Mouse (Mus musculus): Measurements from ENCODE around the gene Agap1. TPM values are rescaled to one million over a fixed set of nuclear protein-coding genes. Genes with fewer than 3 reads are reported as not detected.

Gene Agap1
- total RNA-seq, 2 experiments from 2014 or later: 8.0 to 16.0 TPM

DNA sequence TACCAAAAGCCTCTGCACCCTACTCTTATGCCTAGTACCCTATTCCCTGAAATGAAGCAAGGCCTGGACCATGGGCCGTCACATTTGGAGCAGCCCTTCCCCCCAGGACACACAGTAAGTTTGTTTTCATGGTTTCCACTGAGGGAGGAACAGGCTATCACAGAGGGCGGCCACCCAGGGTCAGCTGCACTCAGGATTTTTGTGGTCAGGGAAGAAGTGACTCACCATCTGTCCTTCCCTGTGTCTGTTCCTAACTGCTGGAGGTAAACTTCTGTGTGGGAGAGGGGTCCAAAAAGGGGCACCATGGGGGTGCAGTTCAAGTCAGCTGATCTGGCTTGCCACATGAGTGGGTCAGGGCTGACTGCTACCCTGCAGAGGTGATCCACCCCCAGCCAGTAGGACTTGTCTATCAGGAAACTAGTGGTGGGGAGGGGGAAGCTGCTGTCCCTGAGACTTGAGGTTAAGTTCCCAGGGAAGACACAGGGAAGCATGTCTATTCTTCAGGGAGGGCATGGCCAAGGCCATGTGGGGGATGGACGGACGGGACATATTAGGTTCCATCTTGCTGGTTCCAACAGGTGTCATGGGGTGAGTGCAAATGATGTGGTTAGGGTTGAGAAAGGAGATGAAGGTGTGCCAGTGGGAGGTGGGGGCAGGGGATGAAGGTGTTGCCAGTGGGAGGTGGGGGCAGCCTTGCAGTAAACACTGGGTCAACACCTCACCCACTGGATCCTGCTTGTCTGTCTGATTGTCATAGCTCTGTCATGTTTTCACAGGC lies 116.1 kb downstream of the Agap1 start:
- no peak for ATAC-seq (replicated peaks; ENCODE audit: poor library complexity, severe bottlenecking)

GRCm38 (mm10) chr1:89573486-89573885 lies 118.9 kb downstream of the Agap1 start:
- no peak for ATAC-seq (replicated peaks; ENCODE audit: poor library complexity, severe bottlenecking)

DNA sequence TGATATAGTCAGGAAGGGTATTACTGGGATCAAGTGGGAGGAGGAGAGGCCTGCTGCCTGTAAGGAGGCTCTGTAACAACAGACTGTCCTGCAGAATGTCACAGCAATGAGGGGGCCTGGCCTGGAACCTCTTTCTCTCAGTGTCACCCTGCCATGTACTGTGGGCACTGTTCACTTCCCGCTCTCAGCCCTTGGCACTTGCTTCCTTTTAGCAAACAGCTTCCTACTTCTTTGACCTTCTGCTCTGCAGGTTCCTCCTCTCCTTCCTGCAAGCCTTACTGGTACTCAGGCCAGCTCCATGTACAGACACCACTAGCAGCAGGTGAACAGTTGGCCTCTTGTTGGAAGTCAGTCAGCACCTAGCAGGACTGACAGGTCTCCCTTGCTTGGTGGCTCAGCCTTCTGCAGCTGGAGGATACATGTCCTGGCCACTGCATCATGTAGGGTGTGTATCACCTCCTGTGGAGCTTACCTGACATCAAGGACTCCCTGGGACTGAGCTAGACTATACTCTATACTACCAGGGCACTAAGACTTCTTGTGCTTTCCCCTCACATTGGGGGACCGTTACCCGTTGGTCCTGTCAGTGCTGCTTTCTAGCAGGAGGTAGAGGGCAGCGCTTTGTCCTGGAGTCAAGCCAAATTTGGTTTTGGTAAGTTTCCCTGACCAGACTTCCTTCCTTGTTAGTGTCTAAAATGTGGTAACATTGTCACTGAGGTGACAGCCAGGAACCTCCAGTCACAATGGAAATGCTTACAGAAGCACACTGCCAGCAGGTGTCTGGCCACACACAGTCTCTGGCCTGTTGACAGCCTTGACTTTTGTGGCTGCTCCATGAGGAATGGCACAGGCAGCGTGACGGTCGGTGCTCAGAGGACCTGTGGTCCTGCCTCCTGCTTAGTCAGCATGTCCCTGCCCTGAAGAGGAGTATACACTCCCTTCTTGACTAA lies 120.6 kb downstream of the Agap1 start:
- peak; percentile 68 for ATAC-seq (replicated peaks; ENCODE audit: poor library complexity, severe bottlenecking)

GRCm38 (mm10) chr1:89576174-89576890 lies 121.7 kb downstream of the Agap1 start:
- ATAC-seq (replicated peaks; ENCODE audit: poor library complexity, severe bottlenecking): no peak

GRCm38 (mm10) chr1:89576985-89577384 lies 122.4 kb downstream of the Agap1 start:
- ATAC-seq (replicated peaks; ENCODE audit: poor library complexity, severe bottlenecking): peak; percentile 43

- peak; percentile 33; the same call in 1 of the 2 replicates for ATAC-seq (replicated peaks; ENCODE audit: poor library complexity, severe bottlenecking)
These were observed 125.7 kb downstream of the Agap1 start for GRCm38 (mm10) chr1:89580031-89580998.

- peak; percentile 36 for ATAC-seq (replicated peaks; ENCODE audit: poor library complexity, severe bottlenecking)
These were observed 126.6 kb downstream of the Agap1 start for GRCm38 (mm10) chr1:89580999-89581765.

GRCm38 (mm10) chr1:89581766-89582125 lies 127.1 kb downstream of the Agap1 start:
- ATAC-seq (replicated peaks; ENCODE audit: poor library complexity, severe bottlenecking): no peak

DNA sequence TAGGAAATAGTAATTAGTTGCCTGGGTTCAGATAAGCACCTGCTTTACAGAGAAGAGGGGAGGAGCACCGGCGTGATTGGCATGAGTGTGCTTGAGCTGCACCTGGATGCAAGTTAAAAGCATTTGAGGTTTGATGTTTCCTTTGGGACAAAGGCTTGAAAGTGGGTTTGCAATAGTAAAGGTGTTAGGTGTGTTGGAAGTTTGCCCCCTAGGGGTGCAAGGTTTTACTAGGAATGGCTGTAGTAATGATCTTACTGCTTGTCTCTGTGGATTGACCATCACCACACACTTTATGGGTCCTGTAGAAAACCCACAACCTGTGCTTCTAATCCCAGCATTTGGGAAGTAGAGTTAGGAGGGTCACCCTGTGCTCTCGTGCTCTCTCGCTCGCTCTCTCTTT lies 128.8 kb downstream of the Agap1 start:
- ATAC-seq (replicated peaks; ENCODE audit: poor library complexity, severe bottlenecking): no peak

DNA sequence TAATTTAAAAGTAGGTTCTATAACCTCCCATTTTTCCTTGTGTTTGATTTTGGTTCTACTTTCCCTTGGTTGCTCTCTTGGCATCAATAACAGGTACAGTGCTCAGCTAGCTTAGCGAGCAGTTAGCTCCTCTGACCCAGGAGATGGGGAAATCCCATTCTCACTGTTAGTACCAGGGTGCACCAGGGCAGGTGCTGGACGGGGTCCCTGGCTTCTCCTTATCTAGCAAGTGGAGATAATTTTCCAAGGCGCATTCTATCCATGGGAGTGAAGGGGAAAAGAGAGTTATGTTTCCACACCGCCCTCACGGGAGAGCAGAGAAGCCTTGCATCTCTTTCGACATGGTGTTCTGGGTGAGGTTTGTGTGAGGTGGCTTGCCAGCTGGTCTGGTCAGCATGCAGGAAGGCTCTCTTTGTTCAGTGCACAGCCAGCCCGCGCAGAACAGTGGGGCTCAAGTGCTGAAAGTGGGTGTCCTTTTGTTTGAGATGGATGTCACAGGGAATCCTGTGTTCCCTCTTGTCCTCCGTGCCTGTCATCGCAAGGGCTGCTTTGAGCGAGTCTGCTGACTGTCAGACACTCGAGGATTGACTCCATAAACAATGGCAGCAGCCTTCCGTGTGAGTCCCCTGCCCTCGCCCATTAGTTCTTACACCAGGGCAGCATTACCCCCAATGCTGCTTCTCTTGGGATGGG lies 132.5 kb downstream of the Agap1 start:
- ATAC-seq (replicated peaks; ENCODE audit: poor library complexity, severe bottlenecking): no peak

GRCm38 (mm10) chr1:89588154-89588553 lies 133.5 kb downstream of the Agap1 start:
- ATAC-seq (replicated peaks; ENCODE audit: poor library complexity, severe bottlenecking): no peak

GRCm38 (mm10) chr1:89590994-89591393 lies 136.4 kb downstream of the Agap1 start:
- ATAC-seq (replicated peaks; ENCODE audit: poor library complexity, severe bottlenecking): no peak

- no peak for ATAC-seq (replicated peaks; ENCODE audit: poor library complexity, severe bottlenecking)
These were observed 138.6 kb downstream of the Agap1 start for GRCm38 (mm10) chr1:89593219-89593618.

- no peak for ATAC-seq (replicated peaks; ENCODE audit: poor library complexity, severe bottlenecking)
These were observed 140.4 kb downstream of the Agap1 start for GRCm38 (mm10) chr1:89594999-89595398.

- ATAC-seq (replicated peaks; ENCODE audit: poor library complexity, severe bottlenecking): no peak
These were observed 140.8 kb downstream of the Agap1 start for GRCm38 (mm10) chr1:89595421-89595820.

GRCm38 (mm10) chr1:89596223-89596622 lies 141.6 kb downstream of the Agap1 start:
- no peak for ATAC-seq (replicated peaks; ENCODE audit: poor library complexity, severe bottlenecking)

GRCm38 (mm10) chr1:89598906-89599305 lies 144.3 kb downstream of the Agap1 start:
- ATAC-seq (replicated peaks; ENCODE audit: poor library complexity, severe bottlenecking): no peak
